Mouse (Mus musculus): Measurements from ENCODE around the gene Rps6ka2.
"Not testable (repeated sequence)": the region's sequence is repeated elsewhere in the genome, so short reads cannot be mapped to it uniquely, and the experiment has no call there.

The Rps6ka2 gene

GRCm38 (mm10) chr17:7169627-7170303 lies at the start of gene Rps6ka2:
Rps6ka2 (plus strand) TSS chr17:7170115.
- peak; percentile 88 to 91 for DNase-seq (ENCODE audit: low spot score in 2 of 2)

DNA sequence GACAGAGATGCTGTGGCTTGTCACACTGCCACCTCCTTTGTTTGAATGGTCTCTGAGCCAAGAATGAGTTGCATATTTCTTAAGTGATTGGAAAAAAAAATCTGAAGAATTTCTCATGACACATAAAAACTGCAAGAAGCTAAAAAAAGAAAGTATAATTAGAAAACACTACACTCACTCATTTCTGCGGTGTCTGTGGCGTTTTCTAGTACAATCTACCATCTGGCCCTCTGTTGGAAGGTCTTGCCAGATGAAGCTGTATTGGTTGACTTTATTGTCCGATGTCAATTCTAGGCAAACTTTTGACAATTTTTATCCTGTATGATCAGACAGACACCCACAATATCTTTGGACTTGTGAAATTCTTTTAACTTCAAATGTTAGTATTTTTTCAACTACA lies 49.1 kb upstream of the Rps6ka2 start:
- not testable (repeated sequence) for DNase-seq (ENCODE audit: low spot score in 2 of 2)

DNA sequence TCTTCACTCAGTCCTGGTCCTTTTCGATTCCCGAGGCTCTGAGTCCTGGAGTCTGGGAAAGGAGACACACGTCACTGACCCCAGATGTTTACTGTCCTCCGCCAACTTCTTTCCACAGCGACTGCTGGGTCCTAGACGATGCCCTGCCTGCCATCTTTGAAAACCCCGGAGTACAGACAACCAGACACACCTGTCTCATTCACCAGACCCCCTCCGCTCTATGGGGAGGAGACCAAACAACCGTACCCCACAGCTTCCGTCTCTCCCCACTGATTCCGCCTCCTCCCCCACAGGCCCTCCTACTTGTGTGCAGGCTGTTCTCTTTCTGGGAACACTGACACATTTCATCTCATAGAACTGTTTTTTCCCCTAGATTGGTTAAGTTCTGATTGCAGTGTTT lies 47.4 kb upstream of the Rps6ka2 start:
- not testable (repeated sequence) for DNase-seq (ENCODE audit: low spot score in 2 of 2)

GRCm38 (mm10) chr17:7126475-7126874 lies 43.4 kb upstream of the Rps6ka2 start:
- not testable (repeated sequence) for DNase-seq (ENCODE audit: low spot score in 2 of 2)

- DNase-seq (ENCODE audit: low spot score in 2 of 2), result not testable (repeated sequence)
Measured at GRCm38 (mm10) chr17:7134002-7134401, 35.9 kb upstream of the Rps6ka2 start.

GRCm38 (mm10) chr17:7135277-7135676 lies 34.6 kb upstream of the Rps6ka2 start:
- not testable (repeated sequence) for DNase-seq (ENCODE audit: low spot score in 2 of 2)

- no peak for DNase-seq (ENCODE audit: low spot score in 2 of 2)
Measured at GRCm38 (mm10) chr17:7138186-7138925, 31.6 kb upstream of the Rps6ka2 start.

GRCm38 (mm10) chr17:7140399-7141174 lies 29.3 kb upstream of the Rps6ka2 start:
- DNase-seq (ENCODE audit: low spot score in 2 of 2), result no peak

DNA sequence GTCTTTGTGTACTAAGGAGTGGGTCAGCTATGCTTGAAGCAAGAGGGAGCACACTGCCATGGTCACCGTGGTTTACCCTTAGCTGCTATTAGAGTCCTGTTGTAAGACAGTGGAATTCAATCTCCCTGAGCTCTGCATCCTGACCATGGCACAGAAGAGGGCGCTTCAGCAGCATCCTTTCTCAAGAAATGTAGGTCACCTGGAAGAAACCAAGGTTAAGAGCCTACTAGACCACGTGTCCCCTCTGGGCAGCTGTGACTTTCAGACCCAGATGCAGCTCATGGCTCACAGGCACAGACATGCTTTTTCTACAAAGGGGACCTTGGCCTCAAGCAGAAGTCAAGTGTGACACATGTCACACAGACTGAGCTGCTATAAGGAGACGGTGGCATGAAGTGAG lies 27.5 kb upstream of the Rps6ka2 start:
- DNase-seq (ENCODE audit: low spot score in 2 of 2), result no peak

- DNase-seq (ENCODE audit: low spot score in 2 of 2), result no peak
Measured at GRCm38 (mm10) chr17:7143885-7144518, 25.9 kb upstream of the Rps6ka2 start.

DNA sequence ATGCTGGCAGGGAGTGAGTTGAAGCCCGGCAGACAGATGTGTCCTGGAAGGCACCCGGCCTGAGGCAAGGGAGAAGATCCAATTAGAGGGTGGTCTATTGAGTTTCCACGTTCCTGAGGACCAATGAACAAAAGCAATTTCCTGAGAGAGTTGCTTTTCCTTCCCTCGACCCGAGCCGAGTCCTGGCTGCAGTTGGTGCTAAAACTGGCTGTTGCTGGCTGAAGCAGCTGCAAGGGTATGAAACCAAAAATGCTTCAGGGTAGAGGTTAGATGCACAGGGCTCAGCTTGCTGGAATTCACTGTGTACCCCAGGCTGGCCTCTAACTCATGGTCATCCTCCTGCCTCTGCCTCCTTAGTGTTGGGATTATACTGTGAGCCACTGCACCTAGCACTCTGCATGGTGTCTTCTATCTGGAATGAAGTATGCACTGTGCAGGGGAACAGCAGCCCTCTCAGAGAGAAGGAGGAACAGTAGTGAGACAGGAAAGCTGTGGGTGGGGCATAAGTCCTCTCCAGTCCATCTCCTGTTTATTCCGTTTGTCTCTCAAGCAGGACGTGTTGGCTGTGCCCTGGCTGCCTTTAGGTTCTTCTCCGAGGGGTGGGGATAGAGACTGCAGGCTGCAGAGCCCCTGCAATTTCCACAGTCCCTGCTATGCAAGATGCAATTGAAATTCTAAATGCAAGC lies 24.4 kb upstream of the Rps6ka2 start:
- DNase-seq (ENCODE audit: low spot score in 2 of 2), result no peak

GRCm38 (mm10) chr17:7146479-7146878 lies 23.4 kb upstream of the Rps6ka2 start:
- no peak for DNase-seq (ENCODE audit: low spot score in 2 of 2)

DNA sequence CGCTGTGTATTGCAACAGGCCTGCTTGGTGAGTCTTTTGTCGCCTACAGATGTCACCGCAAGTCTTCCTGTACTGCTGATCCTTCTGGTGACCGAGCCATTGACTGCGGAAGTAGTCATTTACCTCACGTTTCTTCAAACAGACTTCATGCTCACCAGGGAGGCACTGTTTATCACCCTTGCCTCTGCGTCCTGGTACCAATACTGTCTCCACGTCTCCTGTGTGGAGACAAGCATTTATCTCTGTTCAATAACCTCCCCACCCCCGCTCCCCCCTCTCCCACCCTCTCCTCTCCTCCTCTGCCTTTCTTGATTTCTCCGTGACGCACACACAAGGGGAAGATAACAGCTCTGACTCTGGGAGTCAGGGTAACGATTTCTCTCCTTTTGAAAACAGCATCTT lies 22.0 kb upstream of the Rps6ka2 start:
- DNase-seq (ENCODE audit: low spot score in 2 of 2), result no peak

- DNase-seq (ENCODE audit: low spot score in 2 of 2), result no peak
Measured at GRCm38 (mm10) chr17:7149328-7150195, 20.4 kb upstream of the Rps6ka2 start.

- DNase-seq (ENCODE audit: low spot score in 2 of 2), result no peak
Measured at GRCm38 (mm10) chr17:7151446-7152100, 18.3 kb upstream of the Rps6ka2 start.

DNA sequence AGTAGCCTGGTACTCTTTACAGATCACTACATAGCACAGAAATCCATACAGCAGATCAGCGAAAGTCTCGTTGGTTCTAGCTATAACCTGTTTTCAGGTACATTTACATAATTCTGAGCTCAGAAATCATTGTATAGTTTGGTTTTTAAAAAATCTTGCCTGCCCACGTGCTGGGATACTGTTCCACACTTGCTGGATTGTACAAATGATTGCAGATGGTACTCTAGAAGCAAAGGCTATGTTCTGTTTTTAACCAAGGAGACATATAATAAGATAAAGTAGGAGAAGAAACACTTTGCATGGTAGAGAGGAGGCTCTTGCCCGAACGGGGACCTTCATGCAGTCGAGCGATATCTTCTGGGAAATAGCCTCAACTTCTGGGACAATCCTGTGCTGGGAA lies 17.3 kb upstream of the Rps6ka2 start:
- no peak for DNase-seq (ENCODE audit: low spot score in 2 of 2)

GRCm38 (mm10) chr17:7163955-7164354 lies 6.0 kb upstream of the Rps6ka2 start:
- DNase-seq (ENCODE audit: low spot score in 2 of 2), result no peak

DNA sequence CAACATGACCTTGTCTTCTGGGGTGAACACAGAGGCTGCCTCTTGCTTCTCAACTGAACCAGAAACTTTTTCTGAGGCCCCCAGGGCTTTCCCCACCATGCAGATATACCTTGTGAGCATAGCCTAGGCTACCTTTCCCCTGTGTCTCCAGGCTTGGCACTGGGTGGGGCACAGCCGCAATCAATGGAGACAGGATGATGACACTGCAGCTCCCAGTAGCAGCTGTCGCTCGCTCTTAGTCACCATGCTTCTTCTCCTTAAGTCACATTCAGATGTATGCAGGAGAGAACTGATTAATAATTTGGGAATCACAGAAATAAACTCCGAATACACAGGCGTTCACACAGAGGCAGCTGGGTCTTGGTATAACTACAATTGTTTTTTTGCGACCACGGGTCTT lies 4.4 kb upstream of the Rps6ka2 start:
- no peak for DNase-seq (ENCODE audit: low spot score in 2 of 2)

GRCm38 (mm10) chr17:7168961-7169626 lies 821 bp upstream of the Rps6ka2 start:
- DNase-seq (ENCODE audit: low spot score in 2 of 2), result peak in 1 of 2 experiments; percentile 36
